Mouse (Mus musculus) midbrain, embryonic 15.5 days (tissue): ENCODE measurements around the gene Numbl. TPM values are rescaled to one million over a fixed set of nuclear protein-coding genes. Genes with fewer than 3 reads are reported as not detected.
A peak's percentile ranks its signal among the peaks of the same experiment; 100 is the strongest.

Experiments used
- ATAC-seq: fragments of 200-750 bp; cut with Nextera tagmentation; replicated peaks from 2 replicates; pipeline ENCODE4 v1.8.0; 2017; ENCODE audit warnings: moderate TSS enrichment
- H3K27ac ChIP-seq: fragments of 300-500 bp; sonication (generic); 2 replicates; pipeline ENCODE4 v1.5.1; 2015; ENCODE audit warnings: mild to moderate bottlenecking, inconsistent platforms
- H3K27me3 ChIP-seq: fragments of 300-500 bp; sonication (generic); replicated peaks from 2 replicates; pipeline ENCODE4 v1.6.1; 2015; ENCODE audit warnings: inconsistent platforms
- H3K36me3 ChIP-seq: fragments of 300-500 bp; sonication (generic); replicated peaks from 2 replicates; pipeline ENCODE4 v1.6.1; 2015; ENCODE audit warnings: inconsistent platforms
- H3K4me1 ChIP-seq: fragments of 300-500 bp; sonication (generic); 2 replicates; pipeline ENCODE4 v1.6.1; 2015; ENCODE audit warnings: inconsistent platforms
- H3K4me2 ChIP-seq: fragments of 300-500 bp; sonication (generic); 2 replicates; pipeline ENCODE4 v1.6.1; 2015; ENCODE audit warnings: inconsistent platforms, mild to moderate bottlenecking, moderate library complexity
- H3K4me3 ChIP-seq: fragments of 300-500 bp; sonication (generic); 2 replicates; pipeline ENCODE4 v1.5.1; 2015; ENCODE audit warnings: mild to moderate bottlenecking, inconsistent platforms
- H3K9ac ChIP-seq: fragments of 300-500 bp; sonication (generic); 2 replicates; pipeline ENCODE4 v1.6.1; 2015; ENCODE audit warnings: mild to moderate bottlenecking, inconsistent platforms
- H3K9me3 ChIP-seq: fragments of 300-500 bp; sonication (generic); 2 replicates; pipeline ENCODE4 v1.6.1; 2016; ENCODE audit warnings: inconsistent platforms
- WGBS: fragments of 180-500 bp; shearing (Covaris S2); methylation state at CpG from one replicate; pipeline ENCODE4 v1.1.7; 2015; ENCODE audit warnings: mixed read lengths; 5-methylcytosine and 5-hydroxymethylcytosine counted together
- polyA plus RNA-seq: library from polyadenylated mRNA; unstranded; fragments of >200 nt; fragmentation: Nextera tagmentation; extraction: Ambion mirVana; gene quantifications from 2 replicates; pipeline ENCODE4 v1.2.1, GENCODE M21; 2015

Numbl gene
- polyA plus RNA-seq, 1 experiment from 2014 or later: 58.7 TPM

GRCm38 (mm10) chr7:27277191-27277590, 19.0 kb downstream of the Numbl start:
- WGBS: 92% methylated on average over 3 of the region's 3 CpGs
- no peak overlapping the region for H3K27ac ChIP-seq
- no peak overlapping the region for H3K4me2 ChIP-seq
- H3K4me1 ChIP-seq: no peaks in the 10 kb centered on the region
- no peak overlapping the region for H3K4me3 ChIP-seq
- no peaks in the 10 kb centered on the region for H3K27me3 ChIP-seq
- no peak overlapping the region for H3K9ac ChIP-seq
- peaks cover 78% of the 10 kb centered on the region for H3K36me3 ChIP-seq
- no peaks in the 10 kb centered on the region for H3K9me3 ChIP-seq
- no peak for ATAC-seq

- Histone ChIP-seq H3K36me3 (peaks cover 44% of the 10 kb centered on the region), H3K9me3 (no peaks in the 10 kb centered on the region), H3K4me2 (no peak overlapping the region), H3K27ac (no peak overlapping the region), H3K4me3 (no peak overlapping the region), H3K27me3 (no peaks in the 10 kb centered on the region), H3K9ac (no peak overlapping the region), H3K4me1 (peaks cover 5% of the 10 kb centered on the region; the same call in 1 of the 2 replicates)
- no peak for ATAC-seq
- WGBS: 75% methylated on average over 13 of the region's 13 CpGs
Measured at GRCm38 (mm10) chr7:27281717-27282116, 23.5 kb downstream of the Numbl start.

GRCm38 (mm10) chr7:27282225-27282624, 24.0 kb downstream of the Numbl start:
- Histone ChIP-seq H3K9me3 (no peaks in the 10 kb centered on the region), H3K4me2 (no peak overlapping the region), H3K27ac (no peak overlapping the region), H3K4me1 (peaks cover 5% of the 10 kb centered on the region; the same call in 1 of the 2 replicates), H3K4me3 (no peak overlapping the region), H3K9ac (no peak overlapping the region), H3K36me3 (peaks cover 39% of the 10 kb centered on the region), H3K27me3 (no peaks in the 10 kb centered on the region)
- ATAC-seq: no peak
- WGBS: 64% methylated on average over 4 of the region's 4 CpGs

GRCm38 (mm10) chr7:27284865-27285697, 26.8 kb downstream of the Numbl start:
- peak; percentile 58 for ATAC-seq
- WGBS: under 1% methylated on average over 28 of the region's 28 CpGs
- H3K9me3 ChIP-seq: no peaks in the 10 kb centered on the region
- no peak overlapping the region for H3K9ac ChIP-seq
- H3K4me1 ChIP-seq: peaks cover 5% of the 10 kb centered on the region; the same call in 1 of the 2 replicates
- H3K27ac ChIP-seq: no peak overlapping the region
- peaks cover 14% of the 10 kb centered on the region for H3K36me3 ChIP-seq
- peak overlapping the region; percentile 9 for H3K4me2 ChIP-seq
- H3K27me3 ChIP-seq: 0 out of 2 replicates have a peak, but pooled peaks cover 2% of the 10 kb centered on the region
- H3K4me3 ChIP-seq: 0 out of 2 replicates have a peak overlapping the region, but pooled peaks have one; percentile 4

- H3K4me3 ChIP-seq: no peak overlapping the region
- ATAC-seq: peak; percentile 83
- 5% methylated on average over 8 of the region's 8 CpGs for WGBS
Measured at GRCm38 (mm10) chr7:27285698-27286066, 27.4 kb downstream of the Numbl start.

GRCm38 (mm10) chr7:27288732-27289131, 30.5 kb downstream of the Numbl start:
- no peak for ATAC-seq
- 82% methylated on average over 7 of the region's 7 CpGs for WGBS
- 0 out of 2 replicates have a peak, but pooled peaks cover 2% of the 10 kb centered on the region for H3K27me3 ChIP-seq

More at GRCm38 (mm10) chr7:27285698-27286066, 27.4 kb downstream of the Numbl start:
- Histone ChIP-seq H3K36me3 (peaks cover 10% of the 10 kb centered on the region), H3K9ac (no peak overlapping the region), H3K4me1 (peaks cover 5% of the 10 kb centered on the region; the same call in 1 of the 2 replicates), H3K27me3 (0 out of 2 replicates have a peak, but pooled peaks cover 2% of the 10 kb centered on the region), H3K4me2 (peak overlapping the region; percentile 9), H3K27ac (no peak overlapping the region), H3K9me3 (no peaks in the 10 kb centered on the region)

GRCm38 (mm10) chr7:27290555-27290954, 32.3 kb downstream of the Numbl start:
- 0 out of 2 replicates have a peak, but pooled peaks cover 2% of the 10 kb centered on the region for H3K27me3 ChIP-seq
- H3K4me3 ChIP-seq: no peak overlapping the region
- no peak overlapping the region for H3K4me2 ChIP-seq
- ATAC-seq: no peak
- H3K9ac ChIP-seq: no peak overlapping the region
- no peaks in the 10 kb centered on the region for H3K9me3 ChIP-seq
- no peaks in the 10 kb centered on the region for H3K36me3 ChIP-seq
- no peak overlapping the region for H3K27ac ChIP-seq
- WGBS: 74% methylated on average over 2 of the region's 2 CpGs
- no peaks in the 10 kb centered on the region for H3K4me1 ChIP-seq

More at GRCm38 (mm10) chr7:27288732-27289131, 30.5 kb downstream of the Numbl start:
- Histone ChIP-seq H3K4me2 (no peak overlapping the region), H3K4me1 (peaks cover 5% of the 10 kb centered on the region; the same call in 1 of the 2 replicates), H3K4me3 (no peak overlapping the region), H3K9me3 (no peaks in the 10 kb centered on the region), H3K9ac (no peak overlapping the region), H3K27ac (no peak overlapping the region), H3K36me3 (no peaks in the 10 kb centered on the region)

- H3K36me3 ChIP-seq: no peaks in the 10 kb centered on the region
- no peak overlapping the region for H3K4me2 ChIP-seq
- no peak for ATAC-seq
- no peaks in the 10 kb centered on the region for H3K9me3 ChIP-seq
- 76% methylated on average over 12 of the region's 12 CpGs for WGBS
- H3K4me3 ChIP-seq: no peak overlapping the region
- no peak overlapping the region for H3K27ac ChIP-seq
- no peak overlapping the region for H3K9ac ChIP-seq
- 0 out of 2 replicates have a peak, but pooled peaks cover 2% of the 10 kb centered on the region for H3K27me3 ChIP-seq
- no peaks in the 10 kb centered on the region for H3K4me1 ChIP-seq
Measured at GRCm38 (mm10) chr7:27291795-27292466, 33.7 kb downstream of the Numbl start.

GRCm38 (mm10) chr7:27295956-27296355, 37.7 kb downstream of the Numbl start:
- Histone ChIP-seq H3K36me3 (no peaks in the 10 kb centered on the region), H3K27me3 (0 out of 2 replicates have a peak, but pooled peaks cover 3% of the 10 kb centered on the region), H3K9ac (no peak overlapping the region), H3K4me2 (no peak overlapping the region), H3K9me3 (no peaks in the 10 kb centered on the region), H3K4me3 (no peak overlapping the region), H3K27ac (no peak overlapping the region), H3K4me1 (no peaks in the 10 kb centered on the region)
- WGBS: 85% methylated on average over 4 of the region's 4 CpGs
- no peak for ATAC-seq

GRCm38 (mm10) chr7:27296518-27296917, 38.3 kb downstream of the Numbl start:
- H3K36me3 ChIP-seq: no peaks in the 10 kb centered on the region
- H3K27me3 ChIP-seq: 0 out of 2 replicates have a peak, but pooled peaks cover 4% of the 10 kb centered on the region
- H3K9ac ChIP-seq: no peak overlapping the region
- no peaks in the 10 kb centered on the region for H3K4me1 ChIP-seq
- WGBS: 89% methylated on average over 4 of the region's 4 CpGs
- H3K4me3 ChIP-seq: no peak overlapping the region
- H3K4me2 ChIP-seq: no peak overlapping the region
- ATAC-seq: no peak
- H3K27ac ChIP-seq: no peak overlapping the region
- H3K9me3 ChIP-seq: no peaks in the 10 kb centered on the region

GRCm38 (mm10) chr7:27298033-27298610, 39.9 kb downstream of the Numbl start:
- H3K36me3 ChIP-seq: no peaks in the 10 kb centered on the region
- 0 out of 2 replicates have a peak, but pooled peaks cover 3% of the 10 kb centered on the region for H3K4me1 ChIP-seq
- no peak overlapping the region for H3K4me3 ChIP-seq
- H3K27me3 ChIP-seq: 0 out of 2 replicates have a peak, but pooled peaks cover 4% of the 10 kb centered on the region
- WGBS: 85% methylated on average over 16 of the region's 16 CpGs
- no peak overlapping the region for H3K9ac ChIP-seq
- no peak overlapping the region for H3K4me2 ChIP-seq
- no peak overlapping the region for H3K27ac ChIP-seq
- no peaks in the 10 kb centered on the region for H3K9me3 ChIP-seq
- no peak for ATAC-seq

- Histone ChIP-seq H3K4me2 (no peak overlapping the region), H3K4me1 (0 out of 2 replicates have a peak, but pooled peaks cover 3% of the 10 kb centered on the region), H3K36me3 (no peaks in the 10 kb centered on the region), H3K9me3 (no peaks in the 10 kb centered on the region), H3K27me3 (0 out of 2 replicates have a peak, but pooled peaks cover 4% of the 10 kb centered on the region), H3K27ac (no peak overlapping the region), H3K9ac (no peak overlapping the region), H3K4me3 (no peak overlapping the region)
- no peak for ATAC-seq
- WGBS: 89% methylated on average over 6 of the region's 6 CpGs
Measured at GRCm38 (mm10) chr7:27298816-27299215, 40.6 kb downstream of the Numbl start.
